Mouse (Mus musculus): ENCODE data around the gene Stk32c.

GRCm38 (mm10) chr7:139082281-139082680 is 130.8 kb downstream of the Stk32c start:
- TF ChIP-seq CTCF (IDR thresholded peaks at IDR 0.05; ENCODE audit: extremely low read depth, insufficient read depth, low read length), result no peak
- TF ChIP-seq POLR2A (IDR thresholded peaks at IDR 0.05; ENCODE audit: extremely low read depth, insufficient read depth, low read length), result no peak
